Mouse (Mus musculus) embryonic stem cell, embryonic (primary cell): ENCODE results near the gene Dsp.

ENCODE experiments used
- CTCF ChIA-PET, 4 experiments: fragments of 300-600 bp in 2 of 4; fragments of 350-600 bp in 2 of 4; sonication (Branson Sonifier 250); formaldehyde crosslinking; loops; one replicate each; lab custom pipeline; 2022; ENCODE audit warnings: inconsistent platforms in 2 of 4; lab: Charles Lee
- POLR2A ChIA-PET, 4 experiments: fragments of 300-600 bp in 2 of 4; fragments of 350-600 bp in 2 of 4; sonication (Branson Sonifier 250); formaldehyde crosslinking; loops; one replicate each; lab custom pipeline; 2022; ENCODE audit warnings: antibody characterized with exemption in 4 of 4, inconsistent platforms in 1 of 4; lab: Charles Lee

Dsp gene

DNA sequence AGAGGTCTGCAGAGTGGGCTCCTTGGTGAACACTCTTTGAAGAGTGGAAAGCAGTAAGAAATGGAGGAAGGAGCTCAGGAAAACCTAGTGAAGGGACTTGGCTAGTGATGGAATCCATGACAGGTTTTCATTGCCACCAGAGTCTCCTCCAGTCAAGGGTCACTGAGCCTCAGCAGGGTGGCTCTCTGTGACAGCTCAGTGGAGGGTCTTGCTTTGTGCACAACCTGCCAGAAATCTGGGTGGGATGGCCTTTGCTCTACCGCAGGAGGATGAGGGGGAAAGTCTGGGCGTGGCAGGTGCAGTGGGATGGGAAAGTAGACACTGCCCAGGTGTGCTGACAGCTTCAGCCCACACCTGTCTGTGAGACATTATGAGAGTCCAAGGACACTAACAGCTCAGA is 4.4 kb downstream of the Dsp start:
- ChIA-PET CTCF (interaction anchor here in 2 of 4 experiments (0.5 to 1.0 kb wide), 3 partner anchors 36 to 118 kb away, joined by 3 read pairs; partner anchors contain the start of gene Cage1 (in 1 of the 2)), POLR2A (interaction anchor here (0.6 to 1.5 kb wide), 20 partner anchors 10 to 165 kb away, joined by 3 to 10 read pairs (median 4); partner anchors contain the start of gene Snrnp48 (in 1 of the 4))

GRCm38 (mm10) chr13:38157635-38158034 is 6.5 kb downstream of the Dsp start:
- CTCF ChIA-PET, result interaction anchor here in 1 of 4 experiments (0.5 to 0.6 kb wide), 2 partner anchors 218 to 1765 kb away, joined by 3 read pairs; no protein-coding TSS in a partner anchor
- POLR2A ChIA-PET, result interaction anchor here in 2 of 4 experiments (0.6 to 1.6 kb wide), 7 partner anchors 10 to 324 kb away, joined by 3 to 5 read pairs (median 3); no protein-coding TSS in a partner anchor

GRCm38 (mm10) chr13:38162002-38162401 is 10.9 kb downstream of the Dsp start:
- POLR2A ChIA-PET, result interaction anchor here in 2 of 4 experiments (0.7 to 1.3 kb wide), 2 partner anchors 73 to 82 kb away, joined by 3 read pairs; no protein-coding TSS in a partner anchor
- CTCF ChIA-PET, result no interaction called here

GRCm38 (mm10) chr13:38162668-38163067 is 11.6 kb downstream of the Dsp start:
- POLR2A ChIA-PET, result interaction anchor here in 3 of 4 experiments (0.7 to 2.1 kb wide), 7 partner anchors 11 to 419 kb away, joined by 3 to 7 read pairs (median 3); partner anchors contain the start of genes Dsp (in 2 of the 3) and Snrnp48 (in 1 of the 3)
- CTCF ChIA-PET, result interaction anchor here in 1 of 4 experiments (0.7 kb wide), 1 partner anchor 1406 kb away, joined by 4 read pairs; no protein-coding TSS in a partner anchor

DNA sequence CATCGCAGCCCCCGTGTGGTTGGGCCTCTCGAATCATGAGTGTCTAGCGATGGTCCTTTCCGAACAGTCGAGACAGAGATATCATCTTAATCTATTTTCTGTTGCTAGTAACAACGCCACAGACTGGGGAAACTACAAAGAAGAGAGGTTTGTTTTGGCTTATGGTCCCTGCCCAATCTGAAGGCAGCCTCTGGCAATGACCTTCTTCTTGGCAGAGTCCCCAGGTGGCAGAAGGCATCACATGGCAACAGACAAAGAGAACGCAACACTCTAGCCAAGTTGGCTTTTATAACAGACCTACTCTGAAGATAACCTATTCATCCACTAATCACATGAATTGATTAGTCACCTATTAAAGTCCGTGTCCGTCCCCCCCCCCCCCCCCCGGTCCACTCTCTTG is 13.8 kb downstream of the Dsp start:
- ChIA-PET CTCF (no interaction called here), POLR2A (interaction anchor here in 2 of 4 experiments (0.8 to 1.9 kb wide), 3 partner anchors 12 to 108 kb away, joined by 3 to 4 read pairs (median 4); no protein-coding TSS in a partner anchor)

DNA sequence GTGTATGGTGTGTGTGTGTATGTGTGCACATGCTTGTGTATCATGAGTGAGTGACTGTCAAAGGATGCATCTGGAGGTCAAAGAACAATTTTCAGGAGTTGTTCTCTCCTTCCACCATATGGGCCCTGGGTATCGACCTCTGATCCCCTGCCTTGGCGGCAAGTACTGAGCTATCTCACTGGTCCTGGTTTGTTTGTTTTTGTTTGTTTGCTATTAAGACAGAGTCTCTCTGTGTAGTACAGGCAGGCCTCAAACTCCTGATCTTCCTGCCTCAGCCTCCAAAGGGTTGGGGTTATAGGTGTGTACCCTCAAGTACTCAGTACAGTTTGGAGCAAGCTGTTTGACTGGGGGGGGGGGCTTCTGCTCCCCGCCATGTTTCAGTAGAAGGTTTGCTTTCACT is 16.0 kb downstream of the Dsp start:
- ChIA-PET CTCF (interaction anchor here in 1 of 4 experiments (0.7 kb wide), 1 partner anchor 586 kb away, joined by 3 read pairs; no protein-coding TSS in a partner anchor), POLR2A (interaction anchor here in 2 of 4 experiments (0.6 to 1.6 kb wide), 5 partner anchors 9 to 108 kb away, joined by 3 to 5 read pairs (median 3); no protein-coding TSS in a partner anchor)

DNA sequence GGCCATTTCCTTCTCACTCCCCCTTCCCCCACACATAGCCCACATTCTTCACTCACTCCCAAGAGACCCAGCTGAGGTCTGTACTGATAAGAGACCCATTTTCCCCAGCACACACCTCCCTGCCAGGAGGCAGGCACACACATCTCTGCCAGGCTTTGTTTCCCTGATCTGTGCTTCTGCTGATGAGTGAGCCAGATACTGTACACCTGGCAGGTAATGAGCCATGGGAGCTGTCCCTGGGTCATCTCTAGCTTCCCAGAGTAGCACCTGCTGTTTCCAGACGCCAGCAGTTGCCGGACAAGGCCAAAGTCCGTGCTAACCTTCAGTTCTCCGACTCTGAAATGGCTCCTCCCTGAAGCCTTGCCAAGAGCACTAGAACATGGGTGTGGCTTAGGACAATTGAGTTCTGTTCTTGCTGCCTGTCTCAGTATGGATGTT is 19.6 kb downstream of the Dsp start:
- ChIA-PET CTCF (no interaction called here), POLR2A (interaction anchor here in 3 of 4 experiments (0.7 to 1.8 kb wide), 6 partner anchors 15 to 91 kb away, joined by 3 to 8 read pairs (median 3); no protein-coding TSS in a partner anchor)

- POLR2A ChIA-PET, result no interaction called here
- CTCF ChIA-PET, result no interaction called here
Measured at GRCm38 (mm10) chr13:38193406-38193805, 42.3 kb downstream of the Dsp start.

GRCm38 (mm10) chr13:38201413-38201812 is 50.3 kb downstream of the Dsp start:
- ChIA-PET POLR2A (interaction anchor here in 2 of 4 experiments (0.6 to 1.4 kb wide), 6 partner anchors 29 to 164 kb away, joined by 3 to 4 read pairs (median 3); partner anchors contain the start of genes Cage1 (in 1 of the 2) and Riok1 (in 1 of the 2)), CTCF (interaction anchor here in 2 of 4 experiments (0.7 to 1.4 kb wide), 3 partner anchors 12 to 14 kb away, joined by 3 to 4 read pairs (median 3); no protein-coding TSS in a partner anchor)

DNA sequence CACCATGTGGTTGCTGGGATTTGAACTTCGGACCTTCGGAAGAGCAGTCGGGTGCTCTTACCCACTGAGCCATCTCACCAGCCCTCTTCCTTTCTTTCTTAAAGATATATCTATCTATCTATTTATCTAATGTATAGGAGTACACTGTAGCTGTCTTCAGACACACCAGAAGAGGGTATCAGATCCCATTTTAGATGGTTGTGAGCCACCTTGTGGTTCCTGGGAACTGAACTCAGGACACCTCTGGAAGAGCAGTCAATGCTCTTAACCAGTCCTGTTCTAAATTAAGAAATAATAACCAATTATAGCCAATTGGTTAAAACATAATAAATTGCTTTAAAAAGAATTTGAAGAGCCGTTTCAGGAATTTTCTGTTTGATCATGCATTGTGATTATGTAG is 53.1 kb downstream of the Dsp start:
- ChIA-PET POLR2A (interaction anchor here in 3 of 4 experiments (0.6 to 2.1 kb wide), 25 partner anchors 8 to 455 kb away, joined by 3 to 14 read pairs (median 4); partner anchors contain the start of genes Dsp (in 1 of the 3) and Eef1e1 (in 1 of the 3)), CTCF (interaction anchor here in 3 of 4 experiments (0.6 to 1.4 kb wide), 7 partner anchors 9 to 377 kb away, joined by 3 to 5 read pairs (median 4); no protein-coding TSS in a partner anchor)

DNA sequence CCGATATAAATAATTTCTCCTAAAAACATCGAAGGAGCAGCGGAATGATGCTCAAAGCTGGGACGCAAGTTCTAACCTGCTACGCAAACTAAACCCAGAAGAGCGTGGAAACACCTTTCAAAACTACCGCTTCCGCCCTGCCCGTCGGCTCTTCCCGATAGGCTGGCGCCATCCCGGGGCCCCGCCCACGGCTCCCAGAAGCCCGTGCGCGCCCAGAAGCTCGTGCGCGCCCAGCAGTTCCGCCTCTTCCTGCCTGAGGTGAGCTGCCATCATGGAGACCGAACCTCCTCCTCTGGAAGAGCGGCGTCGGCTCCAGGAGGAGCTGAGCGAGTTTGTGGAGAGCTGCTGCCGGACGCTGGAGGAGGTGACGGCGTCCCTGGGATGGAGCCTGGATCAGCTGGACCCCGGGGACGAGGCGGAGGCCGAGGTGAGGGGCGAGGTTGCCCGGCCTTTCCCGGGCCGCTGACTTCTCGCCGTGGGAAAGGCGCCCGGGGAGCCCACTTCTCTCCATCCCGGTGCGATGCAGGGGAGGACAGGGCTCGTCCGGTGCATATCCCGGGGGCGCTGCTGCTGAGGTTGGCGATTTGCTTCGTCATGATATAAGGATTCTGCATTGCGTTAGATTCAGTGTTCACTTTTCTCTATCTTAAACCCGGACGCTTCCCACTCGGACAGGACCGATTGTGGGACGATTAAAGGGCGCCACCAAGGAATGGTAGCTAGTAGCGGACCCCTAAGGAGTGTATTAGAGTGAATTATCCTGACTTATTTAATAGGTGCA is 53.8 kb downstream of the Dsp start, which contains the start of gene Snrnp48:
Snrnp48 (plus strand) TSS at position 237 of the 781 bp plus-strand sequence.
- CTCF ChIA-PET, result interaction anchor here (0.6 to 1.4 kb wide), 8 partner anchors 9 to 376 kb away, joined by 3 to 5 read pairs (median 4); no protein-coding TSS in a partner anchor
- POLR2A ChIA-PET, result interaction anchor here in 3 of 4 experiments (0.5 to 2.2 kb wide), 37 partner anchors 9 to 463 kb away, joined by 3 to 14 read pairs (median 4); partner anchors contain the start of genes Dsp (in 2 of the 3), Cage1 (in 1 of the 3), Eef1e1 (in 1 of the 3) and Riok1 (in 1 of the 3)

GRCm38 (mm10) chr13:38211122-38211521 is 60.0 kb downstream of the Dsp start:
- ChIA-PET POLR2A (interaction anchor here in 1 of 4 experiments (1.0 kb wide), 1 partner anchor 148 kb away, joined by 3 read pairs; no protein-coding TSS in a partner anchor), CTCF (no interaction called here)

DNA sequence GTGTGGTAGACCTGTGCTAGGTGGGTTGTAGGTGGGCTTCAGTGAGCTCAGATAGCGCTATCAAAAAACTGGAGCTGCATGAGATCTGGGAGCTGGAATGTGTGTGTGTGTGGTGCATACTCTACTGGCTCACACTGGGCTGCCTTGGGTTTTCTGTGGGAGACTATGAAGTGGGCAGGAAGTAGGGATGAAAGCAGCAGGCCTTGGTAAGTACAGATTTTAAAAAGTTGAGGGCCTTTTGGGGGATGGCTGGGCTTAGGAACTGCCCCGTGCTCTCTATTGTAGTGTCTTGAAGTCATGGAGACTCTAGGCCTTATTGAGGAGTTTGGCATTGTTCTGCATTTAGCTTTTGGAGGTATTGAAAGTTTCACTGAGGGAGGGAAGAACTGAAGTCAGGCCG is 67.6 kb downstream of the Dsp start:
- ChIA-PET POLR2A (interaction anchor here in 2 of 4 experiments (0.5 to 1.3 kb wide), 7 partner anchors 10 to 373 kb away, joined by 3 to 9 read pairs (median 3); no protein-coding TSS in a partner anchor), CTCF (interaction anchor here in 1 of 4 experiments (2.3 kb wide), 1 partner anchor 17 kb away, joined by 6 read pairs; no protein-coding TSS in a partner anchor)

DNA sequence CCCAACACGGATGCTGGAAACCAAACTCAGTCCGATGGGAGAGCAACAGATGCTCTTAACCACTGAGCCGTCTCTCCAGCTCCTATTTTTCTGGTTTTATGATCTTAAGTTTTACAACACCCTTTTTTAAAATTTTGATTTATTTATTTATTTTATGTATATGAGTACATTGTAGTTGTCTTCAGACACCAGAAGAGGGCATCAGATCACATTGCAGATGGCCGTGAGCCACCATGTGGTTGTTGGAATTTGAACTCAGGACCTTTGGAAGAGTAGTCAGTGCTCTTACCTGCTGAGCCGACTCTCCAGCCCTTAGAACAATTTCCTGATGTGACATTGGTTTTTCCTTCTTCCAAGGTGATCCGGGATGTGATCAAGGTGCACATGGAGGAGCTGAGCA is 69.2 kb downstream of the Dsp start:
- ChIA-PET POLR2A (interaction anchor here in 1 of 4 experiments (1.1 kb wide), 1 partner anchor 15 kb away, joined by 3 read pairs; the partner anchor contains the start of gene Snrnp48), CTCF (interaction anchor here in 1 of 4 experiments (2.3 kb wide), 1 partner anchor 15 kb away, joined by 6 read pairs; no protein-coding TSS in a partner anchor)

DNA sequence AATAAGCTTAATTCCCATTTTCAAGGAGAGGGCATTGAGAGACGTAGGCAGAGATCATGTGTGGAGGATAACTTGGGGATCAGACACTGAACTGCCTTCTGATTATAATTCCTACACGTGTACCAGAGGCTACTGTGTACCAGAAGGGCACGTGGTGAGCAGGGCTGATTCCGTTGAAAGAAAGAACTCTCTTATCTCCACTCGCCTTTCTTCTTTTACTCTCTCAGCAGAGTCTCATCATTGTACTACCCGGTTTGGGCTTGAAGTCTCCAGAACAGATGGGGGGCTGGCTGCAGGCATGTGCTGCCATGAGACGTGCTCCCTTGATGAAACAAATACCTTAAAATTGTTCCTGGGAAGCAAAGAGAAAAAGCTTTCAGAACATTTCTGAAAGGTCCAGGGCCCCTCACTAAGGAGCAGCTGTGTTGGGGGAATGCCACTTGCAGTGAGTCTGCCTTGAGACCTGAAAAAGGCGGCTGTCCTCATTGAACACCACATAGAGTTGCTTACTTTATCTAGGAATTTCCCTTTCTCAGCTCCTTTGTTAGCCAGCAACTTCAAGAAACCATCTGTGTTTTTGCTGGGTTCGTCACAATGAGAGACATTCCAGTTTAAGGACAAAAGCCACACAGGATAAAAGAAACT is 79.2 kb downstream of the Dsp start:
- POLR2A ChIA-PET, result interaction anchor here in 1 of 4 experiments (0.8 to 1.2 kb wide), 2 partner anchors 11 to 29 kb away, joined by 3 read pairs; no protein-coding TSS in a partner anchor
- CTCF ChIA-PET, result interaction anchor here in 1 of 4 experiments (0.7 kb wide), 1 partner anchor 23 kb away, joined by 3 read pairs; no protein-coding TSS in a partner anchor

DNA sequence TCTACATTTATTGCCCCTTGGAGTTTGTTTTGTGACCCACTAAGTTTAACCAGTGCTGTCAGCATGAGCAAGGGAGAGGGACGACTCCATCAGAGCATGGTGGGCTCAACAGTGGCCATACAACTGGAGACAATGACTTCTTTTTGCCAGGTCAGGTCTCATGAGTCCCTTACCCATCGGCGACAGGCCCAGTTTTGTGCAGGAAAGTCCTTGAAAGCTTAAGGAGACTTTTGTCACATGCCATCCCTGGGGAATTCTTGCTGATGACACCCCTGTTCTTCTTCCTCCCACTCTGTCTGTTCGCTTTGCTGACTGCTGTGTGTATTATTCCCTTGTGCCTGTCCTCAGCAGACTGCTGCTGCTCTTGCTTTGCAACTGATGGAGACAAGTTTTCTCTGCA is 81.3 kb downstream of the Dsp start:
- POLR2A ChIA-PET, result interaction anchor here in 1 of 4 experiments (1.1 to 1.5 kb wide), 2 partner anchors 27 to 37 kb away, joined by 4 to 5 read pairs; partner anchors contain the start of gene Snrnp48
- CTCF ChIA-PET, result no interaction called here
